Mouse (Mus musculus) G1E (cell line): ENCODE measurements around the gene Gm11127. TPM values are rescaled to one million over a fixed set of nuclear protein-coding genes. Genes with fewer than 3 reads are reported as not detected.

Experiments used
- ATAC-seq: 2 replicates; pipeline ENCODE4 v1.8.0; 2016; ENCODE audit warnings: mild to moderate bottlenecking; ENCODE audit not compliant: insufficient number of reproducible peaks, poor library complexity, low FRiP score, severe bottlenecking; ENCODE audit errors: extremely low read depth
- DNase-seq: peaks from one replicate; pipeline ENCODE4 v3.0.0; 2012; ENCODE audit warnings: low spot score
- H3K27me3 ChIP-seq: 2 replicates; pipeline ENCODE4 v1.6.1; 2012; ENCODE audit warnings: mild to moderate bottlenecking, low read length, inconsistent platforms; ENCODE audit not compliant: insufficient read depth
- H3K36me3 ChIP-seq: replicated peaks from 2 replicates; pipeline ENCODE3; 2012; ENCODE audit warnings: mild to moderate bottlenecking, inconsistent platforms
- H3K4me1 ChIP-seq: 2 replicates; pipeline ENCODE4 v1.6.1; 2012; ENCODE audit warnings: low read depth, low read length, inconsistent platforms, mixed read lengths; ENCODE audit not compliant: insufficient read depth
- H3K4me3 ChIP-seq: 2 replicates; pipeline ENCODE4 v1.5.1; 2012; ENCODE audit warnings: low read depth, mild to moderate bottlenecking, inconsistent platforms, low read length, moderate library complexity, mixed read lengths
- H3K9me3 ChIP-seq: replicated peaks from 2 replicates; pipeline ENCODE4 v1.6.1; 2012; ENCODE audit warnings: inconsistent platforms
- CTCF ChIP-seq: IDR thresholded peaks from 2 replicates; pipeline ENCODE4 v1.5.1; 2012; ENCODE audit warnings: low read depth, low read length, inconsistent platforms, mixed read lengths
- GATA1 ChIP-seq: IDR thresholded peaks from 2 replicates; pipeline ENCODE4 v1.6.1; 2012; ENCODE audit warnings: borderline replicate concordance, low read length, inconsistent platforms, mixed read lengths
- GATA2 ChIP-seq: IDR thresholded peaks from 2 replicates; pipeline ENCODE4 v1.6.1; 2012; ENCODE audit warnings: low read depth, low read length, inconsistent platforms, borderline replicate concordance
- POLR2AphosphoS5 ChIP-seq: IDR thresholded peaks from 2 replicates; pipeline ENCODE4 v1.6.1; 2012; ENCODE audit warnings: low read depth, low read length, inconsistent platforms; ENCODE audit not compliant: insufficient replicate concordance
- TAL1 ChIP-seq: conservative IDR thresholded peaks from 2 replicates; pipeline ENCODE4 v1.6.1; 2012; ENCODE audit warnings: low read depth, low read length, inconsistent platforms, mixed read lengths
- polyA plus RNA-seq: library from polyadenylated mRNA; stranded (reverse); fragments of >175 nt; gene quantifications from 2 replicates; pipeline ENCODE4 v1.2.3, GENCODE M21; 2012
- total RNA-seq, 2 experiments: library from RNA; stranded (forward) in 1 of 2; stranded (reverse) in 1 of 2; fragments of 200-1000 nt in 1 of 2; fragments of >200 nt in 1 of 2; fragmentation: Nextera tagmentation in 1 of 2; gene quantifications; 2 replicates each; pipeline ENCODE4 v1.2.3; 2014 to 2017

Gene Gm11127
- total and polyA plus RNA-seq, 3 experiments, result not detected

- DNase-seq (no peak), ATAC-seq (no peak)
- no peak overlapping the region for H3K4me3 ChIP-seq
- H3K36me3 ChIP-seq, result peaks cover 63% of the 10 kb centered on the region
- no peaks in the 10 kb centered on the region for H3K27me3 ChIP-seq
- peaks cover 16% of the 10 kb centered on the region for H3K9me3 ChIP-seq
- peaks cover 62% of the 10 kb centered on the region for H3K4me1 ChIP-seq
- TF ChIP-seq GATA2 (no peak), TAL1 (no peak), GATA1 (no peak), CTCF (no peak), POLR2AphosphoS5 (no peak)
These were observed 30.5 kb downstream of the Gm11127 start for GRCm38 (mm10) chr17:36027663-36028062.

- DNase-seq, result no peak
- Histone ChIP-seq H3K4me1 (peaks cover 60% of the 10 kb centered on the region), H3K4me3 (no peak overlapping the region), H3K27me3 (no peaks in the 10 kb centered on the region), H3K9me3 (peaks cover 27% of the 10 kb centered on the region), H3K36me3 (peaks cover 73% of the 10 kb centered on the region)
- no peak for TF ChIP-seq GATA1
- no peak for TF ChIP-seq POLR2AphosphoS5
- no peak for TF ChIP-seq TAL1
- no peak for TF ChIP-seq CTCF
- TF ChIP-seq GATA2, result no peak
- ATAC-seq, result no peak
These were observed 32.3 kb downstream of the Gm11127 start for GRCm38 (mm10) chr17:36025901-36026300.

- no peak for DNase-seq
- H3K4me1 ChIP-seq, result peaks cover 60% of the 10 kb centered on the region
- H3K9me3 ChIP-seq, result peaks cover 32% of the 10 kb centered on the region
- TF ChIP-seq POLR2AphosphoS5, result no peak
- no peak for TF ChIP-seq TAL1
- no peak for TF ChIP-seq GATA2
- TF ChIP-seq CTCF, result no peak
- TF ChIP-seq GATA1, result no peak
- H3K27me3 ChIP-seq, result no peaks in the 10 kb centered on the region
- no peak overlapping the region for H3K4me3 ChIP-seq
- ATAC-seq, result no peak
- H3K36me3 ChIP-seq, result peaks cover 75% of the 10 kb centered on the region
These were observed 33.0 kb downstream of the Gm11127 start for GRCm38 (mm10) chr17:36025197-36025596.

- H3K4me1 ChIP-seq, result peaks cover 60% of the 10 kb centered on the region
- ATAC-seq, result peak; percentile 28; the same call in 1 of the 2 replicates
- H3K4me3 ChIP-seq, result no peak overlapping the region
These were observed 34.2 kb downstream of the Gm11127 start for GRCm38 (mm10) chr17:36023710-36024654.

GRCm38 (mm10) chr17:36022922-36023321, 35.2 kb downstream of the Gm11127 start:
- Histone ChIP-seq H3K4me3 (no peak overlapping the region), H3K36me3 (peaks cover 79% of the 10 kb centered on the region), H3K4me1 (peaks cover 59% of the 10 kb centered on the region), H3K27me3 (no peaks in the 10 kb centered on the region), H3K9me3 (peaks cover 30% of the 10 kb centered on the region)
- TF ChIP-seq TAL1 (no peak), GATA2 (no peak), GATA1 (no peak), POLR2AphosphoS5 (no peak), CTCF (no peak)
- no peak for DNase-seq
- ATAC-seq, result no peak

More at GRCm38 (mm10) chr17:36023710-36024654, 34.2 kb downstream of the Gm11127 start:
- no peak for DNase-seq
- H3K9me3 ChIP-seq, result peaks cover 32% of the 10 kb centered on the region
- H3K27me3 ChIP-seq, result no peaks in the 10 kb centered on the region
- no peak for TF ChIP-seq TAL1
- TF ChIP-seq GATA2, result no peak
- no peak for TF ChIP-seq POLR2AphosphoS5
- TF ChIP-seq CTCF, result no peak
- no peak for TF ChIP-seq GATA1
- H3K36me3 ChIP-seq, result peaks cover 80% of the 10 kb centered on the region

GRCm38 (mm10) chr17:36022098-36022497, 36.1 kb downstream of the Gm11127 start:
- Histone ChIP-seq H3K36me3 (peaks cover 83% of the 10 kb centered on the region), H3K4me3 (no peak overlapping the region; the same call in 1 of the 2 replicates), H3K27me3 (no peaks in the 10 kb centered on the region), H3K9me3 (peaks cover 29% of the 10 kb centered on the region), H3K4me1 (peaks cover 66% of the 10 kb centered on the region)
- no peak for DNase-seq
- no peak for ATAC-seq
- TF ChIP-seq POLR2AphosphoS5 (no peak), GATA1 (no peak), TAL1 (no peak), GATA2 (no peak), CTCF (no peak)
